ENCODE assay signal across 8 mouse cellular contexts in genomic region chr10:93309934-93310621, GRCm38 (mm10). TPM values are rescaled to one million over a fixed set of nuclear protein-coding genes. Genes with fewer than 3 reads are reported as not detected.
A peak's percentile ranks its signal among the peaks of the same experiment; 100 is the strongest.
DNase-seq lines count a peak whose midpoint lies in the region; ATAC-seq and TF ChIP-seq lines count a peak whose summit lies in the region.

No protein-coding gene starts in this region.

- no peaks in the 10 kb centered on the region for H3K9me3 ChIP-seq in forebrain, embryonic 13.5 days (replicated peaks)
- H3K9me3 ChIP-seq in hindbrain, embryonic 15.5 days = no peaks in the 10 kb centered on the region
- H3K9me3 ChIP-seq in lung, embryonic 15.5 days = no peaks in the 10 kb centered on the region

- H3K4me1 ChIP-seq in cerebellum, adult 2 months (ENCODE audit: control insufficient read depth, insufficient read depth, low read length) = no peaks in the 10 kb centered on the region
- H3K4me1 ChIP-seq in forebrain, embryonic 13.5 days = peaks cover 19% of the 10 kb centered on the region
- peaks cover 22% of the 10 kb centered on the region for H3K4me1 ChIP-seq in hindbrain, embryonic 15.5 days (replicated peaks)
- H3K4me1 ChIP-seq in lung, embryonic 15.5 days = peaks cover 21% of the 10 kb centered on the region

- DNase-seq in cerebellum, adult 2 months = peak; percentile 21 to 40
- DNase-seq in cerebellum, adult 9-11 months = no peak
- peak; percentile 62 for DNase-seq in T-cell, adult 2 months (ENCODE audit: low spot score)
- no peak for DNase-seq in layer of hippocampus, adult 9-11 months

- ATAC-seq in forebrain, embryonic 13.5 days = peak; percentile 60
- peak; percentile 49; the same call in 1 of the 2 replicates for ATAC-seq in hindbrain, embryonic 15.5 days (ENCODE audit: low FRiP score, low read depth)
- peak; percentile 37 for ATAC-seq in lung, embryonic 15.5 days (ENCODE audit: borderline replicate concordance, extremely low read depth, low FRiP score, low TSS enrichment)
- 0 out of 2 replicates have a peak, but pooled peaks have one; percentile 17 for ATAC-seq in neutrophil, adult 5-6 weeks (ENCODE audit: extremely low read depth, insufficient number of reproducible peaks, low FRiP score, poor library complexity, severe bottlenecking)

- no peak for TF ChIP-seq CTCF in cerebellum, adult 2 months (IDR thresholded peaks at IDR 0.05; ENCODE audit: borderline replicate concordance, insufficient read depth, low read depth, low read length)

- peak overlapping the region; percentile 77 for H3K9ac ChIP-seq in forebrain, embryonic 13.5 days
- H3K9ac ChIP-seq in hindbrain, embryonic 15.5 days = peak overlapping the region; percentile 48
- peak overlapping the region; percentile 90 for H3K9ac ChIP-seq in lung, embryonic 15.5 days

- no peaks in the 10 kb centered on the region for H3K36me3 ChIP-seq in forebrain, embryonic 13.5 days (ENCODE audit: poor library complexity, severe bottlenecking)
- no peaks in the 10 kb centered on the region for H3K36me3 ChIP-seq in hindbrain, embryonic 15.5 days
- no peaks in the 10 kb centered on the region for H3K36me3 ChIP-seq in lung, embryonic 15.5 days

- H3K27me3 ChIP-seq in cerebellum, adult 2 months (ENCODE audit: control insufficient read depth, insufficient read depth, low read length) = peaks cover 4% of the 10 kb centered on the region; the same call in 1 of the 2 replicates
- peaks cover 15% of the 10 kb centered on the region for H3K27me3 ChIP-seq in forebrain, embryonic 13.5 days
- no peaks in the 10 kb centered on the region for H3K27me3 ChIP-seq in hindbrain, embryonic 15.5 days
- H3K27me3 ChIP-seq in lung, embryonic 15.5 days = no peaks in the 10 kb centered on the region

- WGBS in cerebellum, adult 2 months = under 1% methylated on average over 43 of the region's 43 CpGs
- under 1% methylated on average over 43 of the region's 43 CpGs for WGBS in forebrain, embryonic 13.5 days
- under 1% methylated on average over 43 of the region's 43 CpGs for WGBS in hindbrain, embryonic 15.5 days
- WGBS in lung, embryonic 15.5 days = under 1% methylated on average over 43 of the region's 43 CpGs

- peak overlapping the region; percentile 73 for H3K4me3 ChIP-seq in cerebellum, adult 2 months (replicated peaks; ENCODE audit: insufficient read depth, low read depth, low read length)
- peak overlapping the region; percentile 56 for H3K4me3 ChIP-seq in forebrain, embryonic 13.5 days
- peak overlapping the region; percentile 48 for H3K4me3 ChIP-seq in hindbrain, embryonic 15.5 days
- H3K4me3 ChIP-seq in lung, embryonic 15.5 days = peak overlapping the region; percentile 81

- H3K4me2 ChIP-seq in forebrain, embryonic 13.5 days = peak overlapping the region; percentile 99
- peak overlapping the region; percentile 98 for H3K4me2 ChIP-seq in hindbrain, embryonic 15.5 days
- H3K4me2 ChIP-seq in lung, embryonic 15.5 days = peak overlapping the region; percentile 87

- no peak for TF ChIP-seq POLR2A in cerebellum, adult 2 months (IDR thresholded peaks at IDR 0.05; ENCODE audit: borderline replicate concordance, insufficient read depth, low read length)

- no peak overlapping the region for H3K27ac ChIP-seq in cerebellum, adult 2 months (ENCODE audit: insufficient read depth, low read length)
- H3K27ac ChIP-seq in forebrain, embryonic 13.5 days = peak overlapping the region; percentile 31; the same call in 1 of the 2 replicates
- peak overlapping the region; percentile 61 for H3K27ac ChIP-seq in hindbrain, embryonic 15.5 days (replicated peaks)
- H3K27ac ChIP-seq in lung, embryonic 15.5 days = peak overlapping the region; percentile 95

RNA-seq across cellular contexts. Expression of gene Elk3, which starts 0.9 kb away (rescaled TPM):
- 5.7 and 5.9 TPM in 2 replicates for polyA plus RNA-seq in cerebellum, adult 2 months (2012; rRNA removed)
- 7.2 and 8.2 TPM in 2 replicates for polyA plus RNA-seq in forebrain, embryonic 13.5 days (2015; fragmentation: Nextera tagmentation; extraction: Ambion mirVana)
- 8.1 and 8.3 TPM in 2 replicates for polyA plus RNA-seq in hindbrain, embryonic 15.5 days (2015; fragmentation: Nextera tagmentation; extraction: Ambion mirVana)
- polyA plus RNA-seq in lung, embryonic 15.5 days (2015; fragmentation: Nextera tagmentation; extraction: Ambion mirVana) = 51.9 and 52.3 TPM in 2 replicates
- 17.2 and 22.2 TPM in 2 replicates for total RNA-seq in neutrophil, adult 5-6 weeks (2017)

Comparison
In these comparisons a context has a peak if more than half of its experiments do, and no peak if none do; other contexts are left out.
1. DNase-seq: peak in cerebellum, adult 2 months (2 of 2) and T-cell, adult 2 months (single experiment); none in cerebellum, adult 9-11 months (single experiment) and layer of hippocampus, adult 9-11 months (single experiment).
2. Peak in every context shown above with its lines, with median percentiles within 50 percentile points of each other: H3K4me3 ChIP-seq, ATAC-seq, H3K4me2 ChIP-seq and H3K9ac ChIP-seq.